Mouse (Mus musculus) lung, postnatal 0 days (tissue): ENCODE data around the gene Gfer. TPM values are rescaled to one million over a fixed set of nuclear protein-coding genes. Genes with fewer than 3 reads are reported as not detected.
A peak's percentile ranks its signal among the peaks of the same experiment; 100 is the strongest.

ENCODE experiments used
- ATAC-seq: fragments of 200-750 bp; cut with Nextera tagmentation; 2 replicates; pipeline ENCODE4 v1.8.0; 2017; ENCODE audit warnings: moderate library complexity
- DNase-seq: peaks from one replicate; pipeline ENCODE4 v3.0.0-alpha.2; 2016; ENCODE audit warnings: low spot score
- H3K27ac ChIP-seq: fragments of 300-500 bp; sonication (generic); 2 replicates; pipeline ENCODE4 v1.5.1; 2014; ENCODE audit warnings: antibody characterized with exemption, mild to moderate bottlenecking, low read length, mixed read lengths
- H3K27me3 ChIP-seq: fragments of 300-500 bp; sonication (generic); replicated peaks from 2 replicates; pipeline ENCODE4 v1.6.1; 2014; ENCODE audit warnings: low read length, mixed read lengths; ENCODE audit not compliant: insufficient read depth
- H3K36me3 ChIP-seq: fragments of 300-500 bp; sonication (generic); 2 replicates; pipeline ENCODE4 v1.6.1; 2014; ENCODE audit warnings: low read length, mixed read lengths; ENCODE audit not compliant: insufficient read depth
- H3K4me1 ChIP-seq: fragments of 300-500 bp; sonication (generic); 2 replicates; pipeline ENCODE4 v1.6.1; 2014; ENCODE audit warnings: antibody characterized with exemption, low read depth, low read length, mixed read lengths; ENCODE audit not compliant: insufficient read depth
- H3K4me2 ChIP-seq: fragments of 300-500 bp; sonication (generic); replicated peaks from 2 replicates; pipeline ENCODE4 v1.6.1; 2014; ENCODE audit warnings: low read depth, mild to moderate bottlenecking, low read length, moderate library complexity, mixed read lengths
- H3K4me3 ChIP-seq: fragments of 300-500 bp; sonication (generic); 2 replicates; pipeline ENCODE4 v1.5.1; 2014; ENCODE audit warnings: low read depth, low read length
- H3K9ac ChIP-seq: fragments of 300-500 bp; sonication (generic); replicated peaks from 2 replicates; pipeline ENCODE4 v1.6.1; 2014; ENCODE audit warnings: low read depth, mild to moderate bottlenecking
- H3K9me3 ChIP-seq: fragments of 300-500 bp; sonication (generic); 2 replicates; pipeline ENCODE4 v1.6.1; 2016; ENCODE audit warnings: low read length, mixed read lengths
- CTCF ChIP-seq: IDR thresholded peaks from 2 replicates; pipeline ENCODE4 v1.5.1; 2016; ENCODE audit warnings: antibody characterized with exemption, mild to moderate bottlenecking
- EP300 ChIP-seq: IDR thresholded peaks from 2 replicates; pipeline ENCODE4 v1.6.1; 2016; ENCODE audit warnings: antibody characterized with exemption, mild to moderate bottlenecking, control low read depth
- WGBS: fragments of 180-500 bp; shearing (Covaris S2); extraction: QIAGEN DNeasy Blood & Tissue Kit; methylation state at CpG from one replicate; pipeline ENCODE4 v1.1.7; 2014; 5-methylcytosine and 5-hydroxymethylcytosine counted together
- polyA plus RNA-seq: library from polyadenylated mRNA; unstranded; fragments of >200 nt; fragmentation: Nextera tagmentation; extraction: Ambion mirVana; gene quantifications from 2 replicates; pipeline ENCODE4 v1.2.1, GENCODE M21; 2015

Gfer gene
- polyA plus RNA-seq, 1 experiment from 2014 or later: 26.1 TPM

- TF ChIP-seq EP300 (no peak), CTCF (peak; percentile 15)
- Histone ChIP-seq H3K9ac (peak overlapping the region; percentile 74), H3K4me3 (peak overlapping the region; percentile 90), H3K4me1 (peaks cover 22% of the 10 kb centered on the region), H3K4me2 (peak overlapping the region; percentile 95), H3K9me3 (no peaks in the 10 kb centered on the region), H3K36me3 (peaks cover 8% of the 10 kb centered on the region; the same call in 1 of the 2 replicates), H3K27ac (peak overlapping the region; percentile 87), H3K27me3 (no peaks in the 10 kb centered on the region)
- DNase-seq (peak; percentile 68), ATAC-seq (peak; percentile 18)
- WGBS: under 1% methylated on average over 19 of the region's 35 CpGs
Measured at GRCm38 (mm10) chr17:24649581-24650069, 46.3 kb downstream of the Gfer start.

GRCm38 (mm10) chr17:24648731-24649377 is 47.1 kb downstream of the Gfer start:
- no peak for DNase-seq
- peaks cover 8% of the 10 kb centered on the region; the same call in 1 of the 2 replicates for H3K36me3 ChIP-seq
- H3K27me3 ChIP-seq: no peaks in the 10 kb centered on the region
- H3K4me2 ChIP-seq: peak overlapping the region; percentile 95
- no peaks in the 10 kb centered on the region for H3K9me3 ChIP-seq
- H3K4me3 ChIP-seq: peak overlapping the region; percentile 90
- ATAC-seq: no peak
- peaks cover 28% of the 10 kb centered on the region for H3K4me1 ChIP-seq
- TF ChIP-seq EP300 (no peak), CTCF (peak; percentile 50)
- 63% methylated on average over 10 of the region's 10 CpGs for WGBS
- H3K9ac ChIP-seq: peak overlapping the region; percentile 74
- peak overlapping the region; percentile 87 for H3K27ac ChIP-seq

- ATAC-seq: no peak
- Histone ChIP-seq H3K9me3 (no peaks in the 10 kb centered on the region), H3K27me3 (no peaks in the 10 kb centered on the region), H3K27ac (peak overlapping the region; percentile 72), H3K9ac (peak overlapping the region; percentile 21), H3K4me3 (peak overlapping the region; percentile 26), H3K4me1 (peaks cover 32% of the 10 kb centered on the region), H3K4me2 (peak overlapping the region; percentile 95), H3K36me3 (peaks cover 12% of the 10 kb centered on the region)
- TF ChIP-seq CTCF (no peak), EP300 (no peak)
- 62% methylated on average over 11 of the region's 11 CpGs for whole genome bisulfite sequencing
- DNase-seq: no peak
Measured at GRCm38 (mm10) chr17:24647493-24647892, 48.5 kb downstream of the Gfer start.

- no peak overlapping the region; the same call in 1 of the 2 replicates for H3K9ac ChIP-seq
- ATAC-seq (no peak), DNase-seq (no peak)
- no peaks in the 10 kb centered on the region for H3K27me3 ChIP-seq
- peak overlapping the region; percentile 92 for H3K27ac ChIP-seq
- no peaks in the 10 kb centered on the region for H3K9me3 ChIP-seq
- H3K36me3 ChIP-seq: peaks cover 12% of the 10 kb centered on the region
- H3K4me3 ChIP-seq: no peak overlapping the region
- peaks cover 32% of the 10 kb centered on the region for H3K4me1 ChIP-seq
- 75% methylated on average over 4 of the region's 4 CpGs for WGBS
- no peak overlapping the region for H3K4me2 ChIP-seq
- TF ChIP-seq EP300: no peak
- no peak for TF ChIP-seq CTCF
Measured at GRCm38 (mm10) chr17:24646381-24646780, 49.6 kb downstream of the Gfer start.

GRCm38 (mm10) chr17:24645916-24646315 is 50.0 kb downstream of the Gfer start:
- H3K4me2 ChIP-seq: peak overlapping the region; percentile 46; the same call in 1 of the 2 replicates
- peaks cover 12% of the 10 kb centered on the region for H3K36me3 ChIP-seq
- DNase-seq: no peak
- H3K9me3 ChIP-seq: no peaks in the 10 kb centered on the region
- H3K4me3 ChIP-seq: no peak overlapping the region
- peak overlapping the region; percentile 32; the same call in 1 of the 2 replicates for H3K9ac ChIP-seq
- H3K4me1 ChIP-seq: peaks cover 30% of the 10 kb centered on the region
- TF ChIP-seq CTCF: no peak
- peak; percentile 62 for TF ChIP-seq EP300
- H3K27me3 ChIP-seq: no peaks in the 10 kb centered on the region
- ATAC-seq: no peak; the same call in 1 of the 2 replicates
- WGBS: 71% methylated on average over 3 of the region's 3 CpGs
- peak overlapping the region; percentile 92 for H3K27ac ChIP-seq

- peaks cover 20% of the 10 kb centered on the region for H3K36me3 ChIP-seq
- ATAC-seq (peak; percentile 72), DNase-seq (peak; percentile 70)
- no peaks in the 10 kb centered on the region for H3K9me3 ChIP-seq
- peak overlapping the region; percentile 30 for H3K4me3 ChIP-seq
- H3K9ac ChIP-seq: peak overlapping the region; percentile 34; the same call in 1 of the 2 replicates
- H3K27ac ChIP-seq: peak overlapping the region; percentile 92
- WGBS: 51% methylated on average over 9 of the region's 9 CpGs
- peaks cover 24% of the 10 kb centered on the region for H3K4me1 ChIP-seq
- TF ChIP-seq EP300: peak; percentile 86
- no peak for TF ChIP-seq CTCF
- H3K27me3 ChIP-seq: no peaks in the 10 kb centered on the region
- peak overlapping the region; percentile 46 for H3K4me2 ChIP-seq
Measured at GRCm38 (mm10) chr17:24644875-24645721, 50.9 kb downstream of the Gfer start.
